ENCODE assay signal across 23 mouse cellular contexts in the genomic region with DNA sequence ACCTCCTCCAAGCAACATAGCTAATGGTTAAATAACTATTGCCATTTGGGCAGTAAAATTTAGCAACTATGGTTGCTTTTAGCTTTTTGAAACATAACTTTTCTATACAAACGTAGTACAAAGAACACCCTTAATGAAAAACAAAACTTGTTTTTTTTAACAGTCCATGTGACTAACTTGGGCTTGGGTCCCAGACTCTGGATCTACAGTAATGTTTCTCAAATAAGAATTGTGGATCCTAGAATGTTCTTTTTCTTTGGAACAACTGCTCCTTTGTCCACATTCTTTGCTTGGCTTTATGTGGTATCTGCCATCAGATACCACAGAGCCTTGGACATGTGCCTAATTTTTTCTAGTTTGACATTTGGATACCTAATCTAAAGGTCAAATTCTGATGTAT.
DNase-seq lines count a peak whose midpoint lies in the region; ATAC-seq and TF ChIP-seq lines count a peak whose summit lies in the region.
"Had no signal": no experiment of that assay in that cellular context is flagged by ENCODE, and none has a peak within 500 bp of the region (broad histone marks: within the 10 kb centered on the region; RNA-seq: fewer than 3 reads in every experiment).

No protein-coding gene starts in this region.

- H3K27me3 ChIP-seq in forebrain, postnatal 0 days (ENCODE audit: insufficient read depth, low read length): no peaks in the 10 kb centered on the region
- no peaks in the 10 kb centered on the region for H3K27me3 ChIP-seq in forebrain, embryonic 10.5 days (ENCODE audit: poor library complexity, severe bottlenecking)
- H3K27me3 ChIP-seq in heart, postnatal 0 days (ENCODE audit: control insufficient read depth, insufficient read depth, low read length): no peaks in the 10 kb centered on the region
- H3K27me3 ChIP-seq: hindbrain, embryonic 13.5 days; limb, embryonic 12.5 days; liver, embryonic 15.5 days; midbrain, embryonic 12.5 days; stomach, embryonic 15.5 days had no signal

- DNase-seq in forebrain, postnatal 0 days: peak; percentile 27
- DNase-seq in forebrain, embryonic 10.5 days (ENCODE audit: extremely low spot score, low spot score): no peak
- no peak for DNase-seq in heart, postnatal 0 days (ENCODE audit: low spot score)
- DNase-seq in heart, adult 18-20 months: no peak
- DNase-seq in NIH3T3 (ENCODE audit: low read depth): peak; percentile 73
- DNase-seq in T-cell, adult 2 months (ENCODE audit: low spot score): no peak
- no peak for DNase-seq in lung, adult 2 months
- DNase-seq: adrenal gland, postnatal 25 days; cerebellum, adult 18-20 months; cerebellum, postnatal 36 days; heart, adult 2 months; kidney, adult 9 months; kidney, postnatal 4 days; layer of hippocampus, adult 9-11 months; retina, postnatal 1 day; thymus, adult 18-20 months; thymus, postnatal 4 days had no signal

- no peak for TF ChIP-seq POLR2A in lung, adult 2 months (IDR thresholded peaks at IDR 0.05; ENCODE audit: borderline replicate concordance, extremely low read depth, low read depth, low read length)

- H3K4me1 ChIP-seq in forebrain, postnatal 0 days (ENCODE audit: insufficient read depth): no peaks in the 10 kb centered on the region
- no peaks in the 10 kb centered on the region for H3K4me1 ChIP-seq in forebrain, embryonic 10.5 days
- 0 out of 2 replicates have a peak, but pooled peaks cover 13% of the 10 kb centered on the region for H3K4me1 ChIP-seq in heart, postnatal 0 days (ENCODE audit: control insufficient read depth, insufficient read depth)
- no peaks in the 10 kb centered on the region for H3K4me1 ChIP-seq in lung, adult 2 months (ENCODE audit: control insufficient read depth, insufficient read depth, low read length)
- H3K4me1 ChIP-seq: liver, embryonic 15.5 days; midbrain, embryonic 12.5 days; stomach, embryonic 15.5 days had no signal

- WGBS in forebrain, postnatal 0 days: 33% methylated on average over 1 of the region's 1 CpGs
- WGBS in forebrain, embryonic 10.5 days: 94% methylated on average over 1 of the region's 1 CpGs
- 56% methylated on average over 1 of the region's 1 CpGs for WGBS in heart, postnatal 0 days
- 67% methylated on average over 1 of the region's 1 CpGs for WGBS in lung, adult 2 months

- no peak overlapping the region for H3K4me3 ChIP-seq in forebrain, postnatal 0 days (ENCODE audit: low read depth, low read length)
- no peak overlapping the region for H3K4me3 ChIP-seq in forebrain, embryonic 10.5 days
- no peak overlapping the region for H3K4me3 ChIP-seq in heart, postnatal 0 days (ENCODE audit: low read depth, low read length)
- no peak overlapping the region for H3K4me3 ChIP-seq in lung, adult 2 months (replicated peaks; ENCODE audit: extremely low read depth, low read depth, low read length)
- H3K4me3 ChIP-seq: heart, adult 2 months; hindbrain, embryonic 13.5 days; limb, embryonic 12.5 days; liver, embryonic 15.5 days; midbrain, embryonic 12.5 days; stomach, embryonic 15.5 days had no signal

- H3K36me3 ChIP-seq in forebrain, postnatal 0 days (ENCODE audit: insufficient read depth): no peaks in the 10 kb centered on the region
- no peaks in the 10 kb centered on the region for H3K36me3 ChIP-seq in forebrain, embryonic 10.5 days (replicated peaks)
- H3K36me3 ChIP-seq in heart, postnatal 0 days (replicated peaks; ENCODE audit: control insufficient read depth, insufficient read depth, low read length): no peaks in the 10 kb centered on the region
- H3K36me3 ChIP-seq: hindbrain, embryonic 13.5 days; limb, embryonic 12.5 days; liver, embryonic 15.5 days; midbrain, embryonic 12.5 days; stomach, embryonic 15.5 days had no signal

- no peak overlapping the region for H3K9ac ChIP-seq in forebrain, postnatal 0 days
- no peak overlapping the region for H3K9ac ChIP-seq in heart, postnatal 0 days (replicated peaks; ENCODE audit: low read depth, low read length)
- H3K9ac ChIP-seq: hindbrain, embryonic 13.5 days; limb, embryonic 12.5 days; liver, embryonic 15.5 days; midbrain, embryonic 12.5 days; stomach, embryonic 15.5 days had no signal

- no peak for ATAC-seq in forebrain, postnatal 0 days
- ATAC-seq in heart, postnatal 0 days (ENCODE audit: insufficient read depth, low read depth): no peak
- ATAC-seq: inflammation-experienced regulatory T-cells, adult 6 months had no signal

- TF ChIP-seq EP300 in heart, postnatal 0 days (IDR thresholded peaks at IDR 0.05; ENCODE audit: low read depth): no peak

- peak overlapping the region; percentile 41; the same call in 1 of the 2 replicates for H3K27ac ChIP-seq in forebrain, postnatal 0 days (ENCODE audit: low read depth, low read length)
- H3K27ac ChIP-seq in forebrain, embryonic 10.5 days: no peak overlapping the region
- peak overlapping the region; percentile 75 for H3K27ac ChIP-seq in heart, postnatal 0 days (ENCODE audit: low read depth)
- H3K27ac ChIP-seq: hindbrain, embryonic 13.5 days; limb, embryonic 12.5 days; liver, embryonic 15.5 days; midbrain, embryonic 12.5 days; stomach, embryonic 15.5 days had no signal

- no peak overlapping the region for H3K4me2 ChIP-seq in forebrain, postnatal 0 days (ENCODE audit: low read depth)
- no peak overlapping the region for H3K4me2 ChIP-seq in heart, postnatal 0 days (ENCODE audit: low read depth, low read length)
- H3K4me2 ChIP-seq: hindbrain, embryonic 13.5 days; limb, embryonic 12.5 days; liver, embryonic 15.5 days; midbrain, embryonic 12.5 days; stomach, embryonic 15.5 days had no signal

- TF ChIP-seq CTCF in forebrain, postnatal 0 days (IDR thresholded peaks at IDR 0.05; ENCODE audit: low read depth): no peak
- no peak for TF ChIP-seq CTCF in heart, postnatal 0 days (IDR thresholded peaks at IDR 0.05; ENCODE audit: low read depth)
- TF ChIP-seq CTCF in lung, adult 2 months (IDR thresholded peaks at IDR 0.05; ENCODE audit: insufficient read depth, low read length): no peak

- H3K9me3 ChIP-seq in forebrain, postnatal 0 days (ENCODE audit: low read length): no peaks in the 10 kb centered on the region
- no peaks in the 10 kb centered on the region for H3K9me3 ChIP-seq in forebrain, embryonic 10.5 days
- H3K9me3 ChIP-seq in heart, postnatal 0 days (replicated peaks; ENCODE audit: control insufficient read depth, low read length): no peaks in the 10 kb centered on the region
- H3K9me3 ChIP-seq: hindbrain, embryonic 13.5 days; limb, embryonic 12.5 days; liver, embryonic 15.5 days; midbrain, embryonic 12.5 days; stomach, embryonic 15.5 days had no signal

Comparison
In these comparisons a context has a peak if more than half of its experiments do, and no peak if none do; other contexts are left out.
1. DNase-seq: peak in forebrain, postnatal 0 days (single experiment) and NIH3T3 (single experiment); none in forebrain, embryonic 10.5 days (single experiment), heart, postnatal 0 days (single experiment), heart, adult 18-20 months (0 of 2), T-cell, adult 2 months (single experiment) and lung, adult 2 months (single experiment).